Mouse (Mus musculus) limb, embryonic 13.5 days (tissue): ENCODE results near the gene Sox1. TPM values are rescaled to one million over a fixed set of nuclear protein-coding genes. Genes with fewer than 3 reads are reported as not detected.
A peak's percentile ranks its signal among the peaks of the same experiment; 100 is the strongest.

Experiments
- ATAC-seq: fragments of 200-750 bp; cut with Nextera tagmentation; 2 replicates; pipeline ENCODE4 v1.8.0; 2017; ENCODE audit warnings: low read depth, moderate number of reproducible peaks, moderate TSS enrichment; ENCODE audit not compliant: low FRiP score
- H3K27ac ChIP-seq: fragments of 300-500 bp; sonication (generic); 2 replicates; pipeline ENCODE4 v1.5.1; 2015; ENCODE audit warnings: inconsistent platforms, mild to moderate bottlenecking, moderate library complexity
- H3K27me3 ChIP-seq: fragments of 300-500 bp; sonication (generic); 2 replicates; pipeline ENCODE4 v1.6.1; 2015; ENCODE audit warnings: mild to moderate bottlenecking, inconsistent platforms
- H3K36me3 ChIP-seq: fragments of 300-500 bp; sonication (generic); 2 replicates; pipeline ENCODE4 v1.6.1; 2015; ENCODE audit warnings: inconsistent platforms, mild to moderate bottlenecking, moderate library complexity
- H3K4me1 ChIP-seq: fragments of 300-500 bp; sonication (generic); 2 replicates; pipeline ENCODE4 v1.6.1; 2015; ENCODE audit warnings: inconsistent platforms
- H3K4me2 ChIP-seq: fragments of 300-500 bp; sonication (generic); replicated peaks from 2 replicates; pipeline ENCODE4 v1.6.1; 2015; ENCODE audit warnings: inconsistent platforms, mild to moderate bottlenecking, moderate library complexity
- H3K4me3 ChIP-seq: fragments of 300-500 bp; sonication (generic); 2 replicates; pipeline ENCODE4 v1.5.1; 2015; ENCODE audit warnings: moderate library complexity, mild to moderate bottlenecking, inconsistent platforms
- H3K9ac ChIP-seq: fragments of 300-500 bp; sonication (generic); 2 replicates; pipeline ENCODE4 v1.6.1; 2015; ENCODE audit warnings: mild to moderate bottlenecking, inconsistent platforms
- H3K9me3 ChIP-seq: fragments of 300-500 bp; sonication (generic); 2 replicates; pipeline ENCODE4 v1.6.1; 2016; ENCODE audit warnings: inconsistent platforms
- WGBS: fragments of 180-500 bp; shearing (Covaris S2); methylation state at CpG from one replicate; pipeline ENCODE4 v1.1.7; 2015; 5-methylcytosine and 5-hydroxymethylcytosine counted together
- polyA plus RNA-seq: library from polyadenylated mRNA; unstranded; fragments of >200 nt; fragmentation: Nextera tagmentation; extraction: Ambion mirVana; gene quantifications from 2 replicates; pipeline ENCODE4 v1.2.1, GENCODE M21; 2015

Gene Sox1
- polyA plus RNA-seq = not detected in 2 replicates

GRCm38 (mm10) chr8:12395071-12396031 is at the start of gene Sox1:
Gene Sox1 (plus strand): TSS chr8:12395295.
- Histone ChIP-seq H3K4me1 (peaks cover 28% of the 10 kb centered on the region), H3K4me3 (peak within 1 kb of the TSS; percentile 44), H3K9ac (no peak within 1 kb of the TSS), H3K9me3 (no peaks in the 10 kb centered on the region), H3K4me2 (peak within 1 kb of the TSS; percentile 70), H3K27ac (no peak within 1 kb of the TSS), H3K36me3 (no peaks in the 10 kb centered on the region), H3K27me3 (peaks cover 96% of the 10 kb centered on the region)
- WGBS = under 1% methylated on average over 63 of the region's 89 CpGs
- ATAC-seq = peak; percentile 77

DNA sequence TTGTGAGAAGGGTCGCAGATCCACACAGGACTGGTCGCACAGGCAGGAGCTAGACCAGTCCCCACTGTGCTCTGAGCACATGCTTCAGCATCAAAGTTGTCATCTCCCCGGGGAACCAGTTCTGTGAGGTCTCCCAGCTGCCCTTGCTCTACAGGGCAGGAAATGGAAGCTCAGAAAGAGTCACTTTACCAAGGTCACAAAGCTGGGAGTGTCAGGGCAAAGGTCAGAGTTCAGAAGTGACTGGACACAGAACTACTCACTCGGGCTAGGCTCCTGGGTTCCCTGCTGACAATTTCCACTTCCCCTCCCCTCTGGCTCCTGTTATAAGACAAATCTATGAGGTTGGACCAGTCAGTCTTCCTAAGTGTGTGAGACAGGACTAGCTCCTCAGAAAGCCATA is 49.2 kb upstream of the Sox1 start:
- Histone ChIP-seq H3K4me3 (no peak overlapping the region), H3K27ac (no peak overlapping the region), H3K27me3 (no peaks in the 10 kb centered on the region), H3K9me3 (no peaks in the 10 kb centered on the region), H3K4me2 (no peak overlapping the region), H3K36me3 (no peaks in the 10 kb centered on the region), H3K9ac (no peak overlapping the region), H3K4me1 (no peaks in the 10 kb centered on the region)
- no peak for ATAC-seq
- WGBS = 41% methylated on average over 4 of the region's 4 CpGs

DNA sequence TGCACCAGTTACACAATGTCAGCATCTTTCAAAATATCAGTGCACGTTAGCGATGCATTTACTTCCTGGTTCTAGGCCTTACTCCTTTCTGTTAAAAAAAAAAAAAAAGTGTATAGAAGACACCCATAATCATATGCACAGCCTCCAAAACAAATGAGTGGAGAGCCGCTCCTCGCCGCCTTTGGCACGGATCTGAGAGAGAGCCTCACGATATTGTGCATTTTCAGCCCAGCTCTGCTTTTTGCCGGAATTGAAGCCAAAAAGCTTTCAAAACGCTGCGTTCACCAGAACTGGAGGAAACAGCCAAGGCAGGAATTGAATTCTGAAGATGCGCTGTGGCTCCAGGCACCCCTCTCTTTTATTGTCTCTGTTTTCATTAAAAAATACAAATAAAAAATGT is 48.2 kb upstream of the Sox1 start:
- H3K4me2 ChIP-seq = no peak overlapping the region
- no peaks in the 10 kb centered on the region for H3K27me3 ChIP-seq
- 85% methylated on average over 11 of the region's 11 CpGs for WGBS
- H3K27ac ChIP-seq = no peak overlapping the region
- no peaks in the 10 kb centered on the region for H3K36me3 ChIP-seq
- no peaks in the 10 kb centered on the region for H3K9me3 ChIP-seq
- ATAC-seq = no peak
- no peak overlapping the region for H3K4me3 ChIP-seq
- no peak overlapping the region for H3K9ac ChIP-seq
- H3K4me1 ChIP-seq = no peaks in the 10 kb centered on the region

GRCm38 (mm10) chr8:12348306-12348705 is 46.8 kb upstream of the Sox1 start:
- H3K4me3 ChIP-seq = no peak overlapping the region
- H3K4me1 ChIP-seq = no peaks in the 10 kb centered on the region
- ATAC-seq = no peak
- no peaks in the 10 kb centered on the region for H3K9me3 ChIP-seq
- WGBS = 89% methylated on average over 1 of the region's 1 CpGs
- no peak overlapping the region for H3K27ac ChIP-seq
- no peaks in the 10 kb centered on the region for H3K27me3 ChIP-seq
- H3K9ac ChIP-seq = no peak overlapping the region
- H3K4me2 ChIP-seq = no peak overlapping the region
- H3K36me3 ChIP-seq = no peaks in the 10 kb centered on the region

DNA sequence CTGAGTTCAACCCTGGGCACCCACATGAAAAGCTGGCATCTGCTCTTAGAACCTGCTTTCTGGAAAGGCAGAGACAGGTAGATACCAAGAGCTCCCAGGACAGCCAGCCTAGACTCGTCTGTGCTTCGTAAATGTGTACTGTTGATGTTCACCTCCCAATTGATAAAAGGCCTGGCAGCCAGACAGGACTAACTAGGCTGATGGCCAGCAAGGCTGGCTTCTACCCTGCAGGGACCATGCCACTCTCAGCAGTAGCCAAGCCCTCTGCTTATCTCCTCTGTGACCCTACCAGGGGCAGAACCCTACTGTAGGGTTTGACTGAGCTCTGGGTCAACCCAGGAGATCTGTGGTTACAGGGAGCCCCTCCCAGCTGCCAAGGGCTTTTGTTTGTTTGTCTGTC is 45.5 kb upstream of the Sox1 start:
- ATAC-seq = no peak
- 64% methylated on average over 2 of the region's 2 CpGs for WGBS

DNA sequence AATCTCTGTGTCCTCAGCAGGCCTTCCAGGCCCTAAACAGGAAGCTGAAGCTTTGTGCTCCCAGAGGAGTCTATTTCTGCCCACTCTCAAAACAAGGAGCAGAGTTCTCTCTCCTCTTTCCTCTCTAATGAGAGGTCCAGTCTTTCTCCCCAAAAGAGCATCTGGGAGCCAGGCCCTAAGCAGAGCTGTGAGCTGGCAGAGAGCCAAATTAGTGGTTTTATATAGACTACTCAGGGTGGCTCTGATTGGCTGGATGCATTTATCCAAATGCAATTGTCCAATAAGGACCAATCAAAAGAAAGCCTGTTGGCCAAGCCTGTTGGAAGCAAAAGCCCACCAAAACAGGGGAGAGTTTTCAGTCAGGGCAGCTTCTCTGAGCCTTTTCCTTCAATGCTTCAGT is 44.0 kb upstream of the Sox1 start:
- Histone ChIP-seq H3K27ac (no peak overlapping the region), H3K4me3 (no peak overlapping the region), H3K9ac (no peak overlapping the region), H3K36me3 (no peaks in the 10 kb centered on the region), H3K4me2 (no peak overlapping the region), H3K4me1 (no peaks in the 10 kb centered on the region), H3K9me3 (no peaks in the 10 kb centered on the region), H3K27me3 (no peaks in the 10 kb centered on the region)
- no peak for ATAC-seq

More for the DNA sequence above, 45.5 kb upstream of the Sox1 start:
- H3K4me1 ChIP-seq = no peaks in the 10 kb centered on the region
- no peaks in the 10 kb centered on the region for H3K9me3 ChIP-seq
- no peak overlapping the region for H3K27ac ChIP-seq
- no peaks in the 10 kb centered on the region for H3K27me3 ChIP-seq
- H3K4me2 ChIP-seq = no peak overlapping the region
- no peak overlapping the region for H3K4me3 ChIP-seq
- no peak overlapping the region for H3K9ac ChIP-seq
- H3K36me3 ChIP-seq = no peaks in the 10 kb centered on the region

DNA sequence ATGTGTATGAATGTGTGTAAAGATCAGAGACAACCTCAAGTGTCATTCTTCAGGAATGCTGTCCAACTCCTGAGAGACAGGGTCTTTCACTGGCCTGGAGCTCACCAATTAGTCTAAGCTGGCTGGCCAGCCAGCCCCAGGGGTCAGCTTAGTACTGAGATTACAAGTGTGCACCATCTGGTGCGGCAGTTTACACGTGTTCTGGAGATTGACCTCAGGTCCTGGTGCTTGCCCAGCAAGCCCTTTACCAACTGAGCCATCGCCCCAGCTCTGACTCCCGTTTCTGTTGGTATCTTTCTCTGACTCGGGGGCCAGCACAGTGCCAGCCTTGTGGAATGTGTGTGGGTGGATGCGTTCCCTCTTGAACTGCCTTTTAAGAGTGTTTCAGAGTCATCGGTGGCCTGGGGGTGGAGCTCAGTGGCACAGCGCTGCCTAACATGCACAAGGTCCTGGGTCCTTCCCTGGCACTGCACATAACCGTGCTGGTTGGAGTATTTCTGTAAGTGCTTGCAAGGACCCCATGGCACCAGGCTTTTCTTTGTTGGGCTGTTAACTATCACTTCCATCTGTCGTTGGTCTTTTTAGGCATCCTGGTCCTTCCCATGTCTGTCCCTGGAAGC is 40.6 kb upstream of the Sox1 start:
- H3K4me2 ChIP-seq = no peak overlapping the region
- H3K4me1 ChIP-seq = no peaks in the 10 kb centered on the region
- no peak for ATAC-seq
- H3K4me3 ChIP-seq = no peak overlapping the region
- no peak overlapping the region for H3K27ac ChIP-seq
- no peaks in the 10 kb centered on the region for H3K36me3 ChIP-seq
- 54% methylated on average over 10 of the region's 10 CpGs for WGBS
- no peaks in the 10 kb centered on the region for H3K27me3 ChIP-seq
- no peak overlapping the region for H3K9ac ChIP-seq
- H3K9me3 ChIP-seq = no peaks in the 10 kb centered on the region

GRCm38 (mm10) chr8:12368161-12368560 is 26.9 kb upstream of the Sox1 start:
- H3K4me1 ChIP-seq = no peaks in the 10 kb centered on the region
- no peak overlapping the region for H3K4me3 ChIP-seq
- ATAC-seq = no peak
- H3K4me2 ChIP-seq = no peak overlapping the region
- no peaks in the 10 kb centered on the region for H3K36me3 ChIP-seq
- no peak overlapping the region for H3K9ac ChIP-seq
- peaks cover 14% of the 10 kb centered on the region for H3K27me3 ChIP-seq
- H3K9me3 ChIP-seq = peaks cover 8% of the 10 kb centered on the region
- 56% methylated on average over 7 of the region's 7 CpGs for WGBS
- H3K27ac ChIP-seq = no peak overlapping the region

DNA sequence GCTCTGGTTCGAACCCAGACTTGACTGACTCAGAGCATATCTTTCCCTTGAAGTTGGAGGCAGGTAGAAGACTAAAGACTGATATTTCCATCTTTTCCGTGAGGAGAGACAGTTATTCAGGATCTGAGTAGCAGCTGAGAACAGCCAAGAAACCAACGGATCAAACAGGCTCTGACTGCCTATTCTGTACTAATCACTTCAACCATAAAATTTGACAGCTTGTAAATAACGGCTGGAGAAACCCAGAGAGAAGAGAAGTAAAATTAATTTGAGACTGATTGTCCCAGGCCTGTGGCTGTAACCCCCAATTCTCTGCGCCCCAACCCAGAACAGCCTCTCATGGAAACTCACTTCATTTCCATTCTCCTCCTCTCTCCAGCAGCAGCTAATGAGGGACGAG is 26.2 kb upstream of the Sox1 start:
- WGBS = 43% methylated on average over 6 of the region's 6 CpGs
- Histone ChIP-seq H3K27me3 (peaks cover 14% of the 10 kb centered on the region; the same call in 1 of the 2 replicates), H3K36me3 (no peaks in the 10 kb centered on the region), H3K4me2 (no peak overlapping the region), H3K4me3 (no peak overlapping the region), H3K4me1 (no peaks in the 10 kb centered on the region), H3K27ac (no peak overlapping the region), H3K9ac (no peak overlapping the region), H3K9me3 (peaks cover 8% of the 10 kb centered on the region)
- no peak for ATAC-seq

DNA sequence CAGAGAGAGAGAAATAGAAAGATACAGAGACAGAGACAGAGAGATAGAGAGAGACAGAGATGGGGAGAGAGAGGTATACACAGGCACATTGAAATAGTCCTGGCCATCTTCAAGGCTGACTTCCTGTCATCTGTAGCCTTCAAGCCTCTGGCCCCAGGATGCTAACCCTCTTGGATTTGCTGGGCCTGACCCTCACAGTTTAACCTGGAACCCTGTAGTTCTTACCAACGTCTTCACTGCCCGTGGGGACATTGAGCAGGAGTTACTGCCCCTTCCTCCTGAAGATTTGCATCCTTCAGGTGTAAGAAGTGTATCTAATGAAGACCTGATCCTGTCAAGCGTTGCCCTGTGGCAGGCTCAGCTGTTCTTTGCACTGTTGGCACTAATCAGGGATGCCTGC is 14.0 kb upstream of the Sox1 start:
- H3K4me1 ChIP-seq = peaks cover 28% of the 10 kb centered on the region
- no peak for ATAC-seq
- H3K27me3 ChIP-seq = peaks cover 82% of the 10 kb centered on the region
- no peak overlapping the region for H3K4me2 ChIP-seq
- H3K36me3 ChIP-seq = no peaks in the 10 kb centered on the region
- H3K9ac ChIP-seq = no peak overlapping the region
- H3K27ac ChIP-seq = no peak overlapping the region
- 67% methylated on average over 3 of the region's 3 CpGs for WGBS
- no peaks in the 10 kb centered on the region for H3K9me3 ChIP-seq
- no peak overlapping the region for H3K4me3 ChIP-seq

GRCm38 (mm10) chr8:12382707-12383561 is 12.2 kb upstream of the Sox1 start:
- H3K36me3 ChIP-seq = no peaks in the 10 kb centered on the region
- no peak overlapping the region for H3K9ac ChIP-seq
- H3K4me1 ChIP-seq = peaks cover 34% of the 10 kb centered on the region
- H3K4me3 ChIP-seq = no peak overlapping the region
- WGBS = 3% methylated on average over 21 of the region's 21 CpGs
- peaks cover 90% of the 10 kb centered on the region for H3K27me3 ChIP-seq
- no peaks in the 10 kb centered on the region for H3K9me3 ChIP-seq
- no peak overlapping the region for H3K4me2 ChIP-seq
- no peak overlapping the region for H3K27ac ChIP-seq
- ATAC-seq = no peak
